Mouse (Mus musculus): ENCODE results near the gene Aifm3. TPM values are rescaled to one million over a fixed set of nuclear protein-coding genes. Genes with fewer than 3 reads are reported as not detected.
A peak's percentile ranks its signal among the peaks of the same experiment; 100 is the strongest.

The Aifm3 gene
- 1.8 and 2.1 TPM in 2 replicates for polyA plus RNA-seq (2015; fragmentation: Nextera tagmentation; extraction: Ambion mirVana)

- Histone ChIP-seq H3K9ac (peak within 1 kb of the TSS; percentile 41), H3K4me2 (peak within 1 kb of the TSS; percentile 93), H3K27me3 (peaks cover 21% of the 10 kb centered on the region), H3K4me1 (peaks cover 13% of the 10 kb centered on the region), H3K36me3 (peaks cover 31% of the 10 kb centered on the region), H3K4me3 (replicated peaks) (peak within 1 kb of the TSS; percentile 53), H3K9me3 (replicated peaks) (no peaks in the 10 kb centered on the region), H3K27ac (no peak within 1 kb of the TSS)
- WGBS: 2% methylated on average over 35 of the region's 47 CpGs
- peak; percentile 84 for ATAC-seq (replicated peaks; ENCODE audit: low FRiP score)
Measured at GRCm38 (mm10) chr16:17489469-17490111, at the start of gene Aifm3. Gene Aifm3 (plus strand): TSS chr16:17489611.

- peak within 1 kb of the TSS; percentile 89 for H3K4me3 ChIP-seq (replicated peaks)
- H3K27ac ChIP-seq: peak within 1 kb of the TSS; percentile 98
- under 1% methylated on average over 63 of the region's 63 CpGs for WGBS
- ATAC-seq (replicated peaks; ENCODE audit: low FRiP score): peak; percentile 97
- peaks cover 14% of the 10 kb centered on the region for H3K36me3 ChIP-seq
- no peaks in the 10 kb centered on the region for H3K27me3 ChIP-seq
- peaks cover 23% of the 10 kb centered on the region for H3K4me1 ChIP-seq
- H3K9me3 ChIP-seq (replicated peaks): no peaks in the 10 kb centered on the region
- H3K4me2 ChIP-seq: peak within 1 kb of the TSS; percentile 82
- H3K9ac ChIP-seq: peak within 1 kb of the TSS; percentile 94
Measured at GRCm38 (mm10) chr16:17451541-17452372, 37.7 kb upstream of the Aifm3 start, which contains the start of gene Crkl. Gene Crkl (plus strand): TSS chr16:17451987.

- Histone ChIP-seq H3K4me3 (replicated peaks) (peak overlapping the region; percentile 89), H3K4me1 (peaks cover 26% of the 10 kb centered on the region), H3K36me3 (peaks cover 20% of the 10 kb centered on the region), H3K9me3 (replicated peaks) (no peaks in the 10 kb centered on the region), H3K27me3 (no peaks in the 10 kb centered on the region), H3K4me2 (peak overlapping the region; percentile 82), H3K9ac (peak overlapping the region; percentile 94), H3K27ac (peak overlapping the region; percentile 98)
- WGBS: under 1% methylated on average over 24 of the region's 24 CpGs
- peak; percentile 68 for ATAC-seq (replicated peaks; ENCODE audit: low FRiP score)
Measured at GRCm38 (mm10) chr16:17452373-17452715, 37.1 kb upstream of the Aifm3 start.

- H3K9ac ChIP-seq: no peak overlapping the region
- no peaks in the 10 kb centered on the region for H3K9me3 ChIP-seq (replicated peaks)
- no peak overlapping the region for H3K4me3 ChIP-seq (replicated peaks)
- H3K36me3 ChIP-seq: peaks cover 58% of the 10 kb centered on the region
- no peak overlapping the region for H3K4me2 ChIP-seq
- peaks cover 23% of the 10 kb centered on the region for H3K4me1 ChIP-seq
- no peaks in the 10 kb centered on the region for H3K27me3 ChIP-seq
- 97% methylated on average over 1 of the region's 1 CpGs for WGBS
- no peak overlapping the region for H3K27ac ChIP-seq
- ATAC-seq (replicated peaks; ENCODE audit: low FRiP score): no peak
Measured at GRCm38 (mm10) chr16:17456901-17457300, 32.5 kb upstream of the Aifm3 start.

GRCm38 (mm10) chr16:17460254-17460653, 29.2 kb upstream of the Aifm3 start:
- peaks cover 11% of the 10 kb centered on the region for H3K4me1 ChIP-seq
- no peak overlapping the region for H3K4me2 ChIP-seq
- H3K9ac ChIP-seq: no peak overlapping the region
- 95% methylated on average over 4 of the region's 4 CpGs for WGBS
- no peaks in the 10 kb centered on the region for H3K27me3 ChIP-seq
- peaks cover 71% of the 10 kb centered on the region for H3K36me3 ChIP-seq
- H3K27ac ChIP-seq: no peak overlapping the region
- no peak overlapping the region for H3K4me3 ChIP-seq (replicated peaks)
- no peak for ATAC-seq (replicated peaks; ENCODE audit: low FRiP score)
- no peaks in the 10 kb centered on the region for H3K9me3 ChIP-seq (replicated peaks)

- Histone ChIP-seq H3K4me2 (no peak overlapping the region), H3K9me3 (replicated peaks) (no peaks in the 10 kb centered on the region), H3K4me3 (replicated peaks) (no peak overlapping the region), H3K27me3 (no peaks in the 10 kb centered on the region), H3K36me3 (peaks cover 65% of the 10 kb centered on the region), H3K4me1 (0 out of 2 replicates have a peak, but pooled peaks cover 4% of the 10 kb centered on the region), H3K27ac (no peak overlapping the region), H3K9ac (no peak overlapping the region)
- no peak for ATAC-seq (replicated peaks; ENCODE audit: low FRiP score)
- 73% methylated on average over 1 of the region's 1 CpGs for WGBS
Measured at GRCm38 (mm10) chr16:17461596-17461995, 27.8 kb upstream of the Aifm3 start.

- peaks cover 53% of the 10 kb centered on the region for H3K36me3 ChIP-seq
- H3K4me3 ChIP-seq (replicated peaks): no peak overlapping the region
- H3K9ac ChIP-seq: no peak overlapping the region
- no peak for ATAC-seq (replicated peaks; ENCODE audit: low FRiP score)
- WGBS: 93% methylated on average over 2 of the region's 2 CpGs
- no peaks in the 10 kb centered on the region for H3K9me3 ChIP-seq (replicated peaks)
- no peak overlapping the region for H3K27ac ChIP-seq
- H3K4me1 ChIP-seq: no peaks in the 10 kb centered on the region
- H3K27me3 ChIP-seq: no peaks in the 10 kb centered on the region
- no peak overlapping the region for H3K4me2 ChIP-seq
Measured at GRCm38 (mm10) chr16:17463184-17463583, 26.2 kb upstream of the Aifm3 start.

- no peak for ATAC-seq (replicated peaks; ENCODE audit: low FRiP score)
- Histone ChIP-seq H3K4me2 (no peak overlapping the region), H3K27me3 (no peaks in the 10 kb centered on the region), H3K9me3 (replicated peaks) (no peaks in the 10 kb centered on the region), H3K27ac (no peak overlapping the region), H3K4me1 (no peaks in the 10 kb centered on the region), H3K36me3 (peaks cover 54% of the 10 kb centered on the region), H3K4me3 (replicated peaks) (no peak overlapping the region), H3K9ac (no peak overlapping the region)
- 85% methylated on average over 4 of the region's 4 CpGs for WGBS
Measured at GRCm38 (mm10) chr16:17466875-17467663, 22.3 kb upstream of the Aifm3 start.

- Histone ChIP-seq H3K4me1 (0 out of 2 replicates have a peak, but pooled peaks cover 3% of the 10 kb centered on the region), H3K27me3 (no peaks in the 10 kb centered on the region), H3K4me2 (no peak overlapping the region), H3K9me3 (replicated peaks) (no peaks in the 10 kb centered on the region), H3K4me3 (replicated peaks) (no peak overlapping the region), H3K9ac (no peak overlapping the region), H3K27ac (no peak overlapping the region), H3K36me3 (peaks cover 70% of the 10 kb centered on the region)
- no peak for ATAC-seq (replicated peaks; ENCODE audit: low FRiP score)
- WGBS: 84% methylated on average over 6 of the region's 6 CpGs
Measured at GRCm38 (mm10) chr16:17472498-17472897, 16.9 kb upstream of the Aifm3 start.

- peaks cover 71% of the 10 kb centered on the region for H3K36me3 ChIP-seq
- 0 out of 2 replicates have a peak, but pooled peaks cover 3% of the 10 kb centered on the region for H3K4me1 ChIP-seq
- H3K27me3 ChIP-seq: no peaks in the 10 kb centered on the region
- no peak overlapping the region for H3K9ac ChIP-seq
- no peak overlapping the region for H3K27ac ChIP-seq
- H3K4me3 ChIP-seq (replicated peaks): no peak overlapping the region
- ATAC-seq (replicated peaks; ENCODE audit: low FRiP score): no peak
- H3K9me3 ChIP-seq (replicated peaks): no peaks in the 10 kb centered on the region
- H3K4me2 ChIP-seq: no peak overlapping the region
Measured at GRCm38 (mm10) chr16:17474091-17474490, 15.3 kb upstream of the Aifm3 start.

GRCm38 (mm10) chr16:17474761-17475160, 14.7 kb upstream of the Aifm3 start:
- no peak overlapping the region for H3K4me2 ChIP-seq
- H3K4me1 ChIP-seq: 0 out of 2 replicates have a peak, but pooled peaks cover 3% of the 10 kb centered on the region
- no peak overlapping the region for H3K9ac ChIP-seq
- no peak for ATAC-seq (replicated peaks; ENCODE audit: low FRiP score)
- WGBS: 87% methylated on average over 2 of the region's 2 CpGs
- H3K27me3 ChIP-seq: no peaks in the 10 kb centered on the region
- H3K4me3 ChIP-seq (replicated peaks): no peak overlapping the region
- H3K9me3 ChIP-seq (replicated peaks): no peaks in the 10 kb centered on the region
- H3K27ac ChIP-seq: no peak overlapping the region
- H3K36me3 ChIP-seq: peaks cover 68% of the 10 kb centered on the region

GRCm38 (mm10) chr16:17475326-17475725, 14.1 kb upstream of the Aifm3 start:
- Histone ChIP-seq H3K27ac (no peak overlapping the region), H3K27me3 (no peaks in the 10 kb centered on the region), H3K9me3 (replicated peaks) (no peaks in the 10 kb centered on the region), H3K36me3 (peaks cover 69% of the 10 kb centered on the region), H3K4me1 (0 out of 2 replicates have a peak, but pooled peaks cover 3% of the 10 kb centered on the region), H3K9ac (no peak overlapping the region), H3K4me2 (no peak overlapping the region), H3K4me3 (replicated peaks) (no peak overlapping the region)
- no peak for ATAC-seq (replicated peaks; ENCODE audit: low FRiP score)
- 87% methylated on average over 4 of the region's 4 CpGs for WGBS
